Mouse (Mus musculus) forebrain, embryonic 10.5 days (tissue): ENCODE results near the gene Rin1. TPM values are rescaled to one million over a fixed set of nuclear protein-coding genes. Genes with fewer than 3 reads are reported as not detected.

Experiments used
- DNase-seq: peaks from one replicate; pipeline ENCODE4 v3.0.0-alpha.2; 2017; ENCODE audit warnings: low spot score; ENCODE audit errors: extremely low spot score
- H3K27ac ChIP-seq: fragments of 300-500 bp; sonication (generic); 2 replicates; pipeline ENCODE4 v1.5.1; 2016; ENCODE audit warnings: mild to moderate bottlenecking
- H3K27me3 ChIP-seq: fragments of 300-500 bp; sonication (generic); 2 replicates; pipeline ENCODE4 v1.6.1; 2016; ENCODE audit warnings: mild to moderate bottlenecking; ENCODE audit not compliant: poor library complexity, severe bottlenecking
- H3K36me3 ChIP-seq: fragments of 300-500 bp; sonication (generic); replicated peaks from 2 replicates; pipeline ENCODE4 v1.6.1; 2016; ENCODE audit warnings: mild to moderate bottlenecking, moderate library complexity
- H3K4me1 ChIP-seq: fragments of 300-500 bp; sonication (generic); 2 replicates; pipeline ENCODE4 v1.6.1; 2016
- H3K4me3 ChIP-seq: fragments of 300-500 bp; sonication (generic); 2 replicates; pipeline ENCODE4 v1.5.1; 2016; ENCODE audit warnings: mild to moderate bottlenecking, moderate library complexity
- H3K9me3 ChIP-seq: fragments of 300-500 bp; sonication (generic); 2 replicates; pipeline ENCODE4 v1.6.1; 2016; ENCODE audit warnings: mild to moderate bottlenecking, moderate library complexity
- WGBS: fragments of 180-500 bp; shearing (Covaris S2); methylation state at CpG from one replicate; pipeline ENCODE4 v1.1.7; 2016; 5-methylcytosine and 5-hydroxymethylcytosine counted together
- polyA plus RNA-seq: library from polyadenylated mRNA; unstranded; fragments of >200 nt; fragmentation: Nextera tagmentation; extraction: Ambion mirVana; gene quantifications from 2 replicates; pipeline ENCODE4 v1.2.1, GENCODE M21; 2016

The Rin1 gene
- polyA plus RNA-seq, 1 experiment from 2014 or later: 3.7 TPM

- H3K4me1 ChIP-seq: peaks cover 69% of the 10 kb centered on the region
- 74% methylated on average over 7 of the region's 7 CpGs for WGBS
- no peak overlapping the region for H3K4me3 ChIP-seq
- H3K27me3 ChIP-seq: peaks cover 52% of the 10 kb centered on the region
- H3K36me3 ChIP-seq: no peaks in the 10 kb centered on the region
- H3K27ac ChIP-seq: peak overlapping the region; percentile 20; the same call in 1 of the 2 replicates
- no peak for DNase-seq
- no peaks in the 10 kb centered on the region for H3K9me3 ChIP-seq
Observed at GRCm38 (mm10) chr19:5065104-5065503, 14.8 kb downstream of the Rin1 start.

- Histone ChIP-seq H3K27me3 (peaks cover 71% of the 10 kb centered on the region), H3K9me3 (no peaks in the 10 kb centered on the region), H3K4me1 (peaks cover 72% of the 10 kb centered on the region), H3K4me3 (peak overlapping the region; percentile 61), H3K36me3 (no peaks in the 10 kb centered on the region), H3K27ac (peak overlapping the region; percentile 92)
- DNase-seq: no peak
- whole genome bisulfite sequencing: 8% methylated on average over 15 of the region's 15 CpGs
Observed at GRCm38 (mm10) chr19:5067040-5067799, 16.9 kb downstream of the Rin1 start.

DNA sequence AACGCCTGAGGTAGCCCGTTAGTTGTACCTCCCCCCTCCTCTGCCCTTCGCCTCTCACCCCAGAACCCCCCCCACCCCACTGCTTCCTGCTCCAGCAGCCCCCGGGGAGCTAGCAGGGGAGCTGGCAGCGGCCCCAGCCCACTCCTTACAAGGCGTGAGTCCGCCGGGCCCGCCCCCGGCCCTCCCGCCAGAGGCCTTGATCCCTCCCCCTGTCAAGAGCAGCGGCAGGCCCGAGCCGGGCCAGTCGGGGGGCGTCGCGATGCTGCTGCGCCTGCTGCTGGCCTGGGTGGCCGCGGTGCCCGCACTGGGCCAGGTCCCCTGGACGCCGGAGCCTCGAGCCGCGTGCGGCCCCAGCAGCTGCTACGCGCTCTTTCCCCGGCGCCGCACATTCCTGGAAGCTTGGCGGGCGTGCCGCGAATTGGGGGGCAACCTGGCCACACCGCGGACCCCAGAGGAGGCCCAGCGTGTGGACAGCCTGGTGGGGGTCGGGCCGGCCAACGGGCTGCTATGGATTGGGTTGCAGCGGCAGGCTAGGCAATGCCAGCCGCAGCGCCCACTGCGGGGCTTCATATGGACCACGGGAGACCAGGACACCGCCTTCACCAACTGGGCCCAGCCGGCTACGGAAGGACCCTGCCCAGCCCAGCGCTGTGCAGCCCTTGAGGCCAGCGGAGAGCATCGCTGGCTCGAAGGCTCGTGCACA is 17.7 kb downstream of the Rin1 start, which contains the start of gene Cd248:
Cd248 (plus strand) TSS at position 212 of the 703 bp plus-strand sequence.
- peak; percentile 59 for DNase-seq
- Histone ChIP-seq H3K27ac (peak within 1 kb of the TSS; percentile 92), H3K9me3 (no peaks in the 10 kb centered on the region), H3K27me3 (peaks cover 71% of the 10 kb centered on the region), H3K4me1 (peaks cover 72% of the 10 kb centered on the region), H3K36me3 (no peaks in the 10 kb centered on the region), H3K4me3 (peak within 1 kb of the TSS; percentile 61)
- whole genome bisulfite sequencing: 2% methylated on average over 56 of the region's 56 CpGs

- no peak for DNase-seq
Observed at GRCm38 (mm10) chr19:5068570-5069234, 18.4 kb downstream of the Rin1 start.

GRCm38 (mm10) chr19:5069486-5069885 is 19.2 kb downstream of the Rin1 start:
- DNase-seq: no peak
- H3K27ac ChIP-seq: peak overlapping the region; percentile 92; the same call in 1 of the 2 replicates
- H3K36me3 ChIP-seq: no peaks in the 10 kb centered on the region
- peaks cover 73% of the 10 kb centered on the region for H3K4me1 ChIP-seq
- H3K27me3 ChIP-seq: peaks cover 78% of the 10 kb centered on the region
- H3K9me3 ChIP-seq: no peaks in the 10 kb centered on the region
- 90% methylated on average over 5 of the region's 5 CpGs for WGBS
- H3K4me3 ChIP-seq: peak overlapping the region; percentile 61; the same call in 1 of the 2 replicates

More at GRCm38 (mm10) chr19:5068570-5069234, 18.4 kb downstream of the Rin1 start:
- Histone ChIP-seq H3K4me3 (peak overlapping the region; percentile 61), H3K9me3 (no peaks in the 10 kb centered on the region), H3K27me3 (peaks cover 72% of the 10 kb centered on the region), H3K36me3 (no peaks in the 10 kb centered on the region), H3K27ac (peak overlapping the region; percentile 92), H3K4me1 (peaks cover 73% of the 10 kb centered on the region)
- 49% methylated on average over 21 of the region's 21 CpGs for WGBS

DNA sequence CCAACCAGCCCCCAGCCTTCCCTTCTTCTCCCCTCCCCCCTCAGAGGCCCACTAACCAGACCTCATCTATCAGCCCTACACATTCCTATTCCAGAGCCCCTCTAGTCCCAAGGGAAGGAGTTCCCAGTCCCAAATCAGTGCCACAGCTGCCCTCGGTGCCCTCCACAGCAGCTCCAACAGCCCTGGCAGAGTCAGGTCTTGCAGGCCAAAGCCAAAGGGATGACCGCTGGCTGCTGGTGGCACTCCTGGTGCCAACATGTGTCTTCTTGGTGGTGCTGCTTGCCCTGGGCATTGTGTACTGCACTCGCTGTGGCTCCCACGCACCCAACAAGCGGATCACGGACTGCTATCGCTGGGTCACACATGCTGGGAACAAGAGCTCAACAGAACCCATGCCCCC is 19.7 kb downstream of the Rin1 start:
- no peak for DNase-seq
- 84% methylated on average over 7 of the region's 7 CpGs for WGBS
- H3K9me3 ChIP-seq: no peaks in the 10 kb centered on the region
- peaks cover 69% of the 10 kb centered on the region for H3K4me1 ChIP-seq
- H3K4me3 ChIP-seq: peak overlapping the region; percentile 61
- H3K27ac ChIP-seq: peak overlapping the region; percentile 92
- H3K36me3 ChIP-seq: no peaks in the 10 kb centered on the region
- H3K27me3 ChIP-seq: peaks cover 81% of the 10 kb centered on the region

- no peak for DNase-seq
- Histone ChIP-seq H3K4me1 (peaks cover 66% of the 10 kb centered on the region), H3K27me3 (peaks cover 75% of the 10 kb centered on the region), H3K4me3 (peak overlapping the region; percentile 61), H3K27ac (peak overlapping the region; percentile 92), H3K36me3 (no peaks in the 10 kb centered on the region), H3K9me3 (no peaks in the 10 kb centered on the region)
- WGBS: 5% methylated on average over 11 of the region's 11 CpGs
Observed at GRCm38 (mm10) chr19:5071077-5071476, 20.8 kb downstream of the Rin1 start.

DNA sequence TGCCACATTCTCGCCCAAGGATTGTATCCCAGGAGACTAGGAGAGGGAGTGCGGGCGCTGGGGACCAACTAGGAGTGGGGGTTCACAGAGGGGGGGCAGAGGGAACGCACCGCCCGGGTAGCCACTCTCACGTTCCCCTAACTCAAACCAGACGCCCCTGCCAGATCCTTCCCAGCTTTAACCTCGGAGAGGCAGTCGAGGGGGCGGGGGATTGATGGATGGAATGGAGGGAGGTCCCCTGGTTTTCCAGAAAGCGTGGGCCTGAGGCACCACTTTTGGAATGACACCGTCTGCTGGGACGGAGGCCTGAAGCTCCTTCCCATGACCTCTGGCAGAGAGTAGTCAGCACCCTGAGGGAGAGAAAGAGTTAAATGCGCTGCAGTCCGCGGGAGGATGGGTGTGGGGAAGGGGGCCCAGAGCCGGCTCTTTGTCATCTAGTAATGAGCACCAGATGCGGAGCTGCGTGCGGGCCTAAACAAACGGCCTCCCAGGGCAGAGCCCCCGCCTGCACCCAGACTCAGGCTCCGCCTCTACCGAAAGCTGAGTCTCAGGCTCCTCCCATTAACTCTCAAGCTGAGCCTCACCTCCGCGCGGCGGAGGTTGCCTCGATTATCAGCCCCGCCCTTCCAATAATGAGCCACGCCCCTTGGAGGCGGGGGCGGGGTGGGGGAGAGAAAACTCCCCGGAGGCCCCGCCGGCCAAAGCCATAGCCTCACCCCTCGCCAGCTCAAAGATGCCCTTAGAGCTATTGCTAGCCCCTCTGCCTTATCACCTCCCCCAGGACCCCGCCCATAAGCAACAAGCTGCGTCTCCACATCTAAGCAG is 21.5 kb downstream of the Rin1 start:
- Histone ChIP-seq H3K27ac (peak overlapping the region; percentile 92), H3K4me3 (peak overlapping the region; percentile 61), H3K9me3 (no peaks in the 10 kb centered on the region), H3K4me1 (peaks cover 64% of the 10 kb centered on the region), H3K27me3 (peaks cover 68% of the 10 kb centered on the region), H3K36me3 (no peaks in the 10 kb centered on the region)
- under 1% methylated on average over 40 of the region's 40 CpGs for WGBS
- peak; percentile 89 for DNase-seq

GRCm38 (mm10) chr19:5072389-5073019 is 22.2 kb downstream of the Rin1 start:
- peak; percentile 57 for DNase-seq
- Histone ChIP-seq H3K9me3 (no peaks in the 10 kb centered on the region), H3K27ac (peak overlapping the region; percentile 92), H3K36me3 (no peaks in the 10 kb centered on the region), H3K4me3 (peak overlapping the region; percentile 61), H3K27me3 (peaks cover 60% of the 10 kb centered on the region), H3K4me1 (peaks cover 56% of the 10 kb centered on the region)
- 1% methylated on average over 20 of the region's 20 CpGs for WGBS

- under 1% methylated on average over 15 of the region's 15 CpGs for WGBS
- Histone ChIP-seq H3K36me3 (no peaks in the 10 kb centered on the region), H3K27ac (peak overlapping the region; percentile 92), H3K4me1 (peaks cover 51% of the 10 kb centered on the region), H3K27me3 (peaks cover 55% of the 10 kb centered on the region), H3K4me3 (peak overlapping the region; percentile 61), H3K9me3 (no peaks in the 10 kb centered on the region)
- peak; percentile 84 for DNase-seq
Observed at GRCm38 (mm10) chr19:5073028-5073427, 22.7 kb downstream of the Rin1 start.

DNA sequence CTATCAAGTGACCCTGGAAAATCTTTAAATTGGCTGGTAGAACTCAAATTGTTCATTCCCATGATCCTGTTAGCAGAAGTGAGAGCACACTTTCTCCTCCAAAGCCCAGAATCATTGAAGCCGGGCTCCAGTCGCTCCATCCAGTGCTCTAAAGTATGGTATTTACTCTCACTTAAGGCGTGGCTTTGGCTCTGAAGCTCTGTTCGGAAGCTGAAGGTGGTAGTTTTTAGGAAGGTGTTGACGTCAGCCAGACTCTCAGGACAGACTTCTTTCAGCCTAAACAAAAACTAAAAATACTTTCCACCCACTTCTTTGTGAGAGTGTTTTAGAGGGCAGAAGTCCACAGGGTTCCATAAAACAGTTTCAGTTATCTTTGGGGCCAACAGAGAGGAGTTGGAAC is 23.2 kb downstream of the Rin1 start:
- Histone ChIP-seq H3K36me3 (no peaks in the 10 kb centered on the region), H3K4me3 (no peak overlapping the region), H3K27ac (no peak overlapping the region), H3K4me1 (peaks cover 46% of the 10 kb centered on the region), H3K9me3 (no peaks in the 10 kb centered on the region), H3K27me3 (peaks cover 50% of the 10 kb centered on the region)
- DNase-seq: no peak
- WGBS: 47% methylated on average over 5 of the region's 5 CpGs
